Mouse (Mus musculus): Measurements from ENCODE around the gene Mindy2. TPM values are rescaled to one million over a fixed set of nuclear protein-coding genes. Genes with fewer than 3 reads are reported as not detected.

Gene Mindy2
- polyA plus RNA-seq, 1 experiment from 2014 or later, result 25.4 TPM

DNA sequence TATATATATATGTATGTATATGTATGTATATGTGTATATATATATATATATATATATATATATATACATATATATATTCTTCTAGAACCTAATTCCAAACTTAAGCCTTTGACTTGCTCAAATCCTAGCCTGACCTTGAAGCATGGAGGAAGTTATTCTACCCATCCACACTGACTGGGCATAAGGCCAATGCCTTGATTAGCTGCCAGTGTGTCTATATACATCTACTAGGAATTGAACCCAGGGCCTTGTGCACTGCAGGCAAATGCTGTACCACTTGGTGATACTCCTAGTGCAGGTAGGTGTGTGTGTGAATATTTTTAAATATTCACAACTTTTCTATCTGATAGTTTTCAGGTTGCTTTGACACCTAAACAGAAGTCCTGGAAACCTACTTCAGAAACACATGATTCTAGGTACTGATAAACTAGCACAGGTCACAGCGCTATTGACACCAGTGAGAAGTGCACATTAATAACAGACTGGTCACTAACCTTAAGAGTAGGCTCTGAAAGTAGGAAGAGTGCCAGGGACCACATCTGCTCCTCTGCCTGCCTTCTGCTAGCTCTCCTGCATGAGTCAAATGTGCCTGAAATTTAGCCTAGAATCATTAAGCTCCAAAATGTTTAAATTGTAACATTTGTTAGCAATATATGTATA lies 54.7 kb downstream of the Mindy2 start:
- Histone ChIP-seq H3K4me3 (replicated peaks; ENCODE audit: low read length) (no peak overlapping the region), H3K27me3 (ENCODE audit: control insufficient read depth, insufficient read depth, low read length) (no peaks in the 10 kb centered on the region), H3K36me3 (replicated peaks; ENCODE audit: control insufficient read depth, insufficient read depth) (peaks cover 53% of the 10 kb centered on the region), H3K4me2 (replicated peaks) (no peak overlapping the region), H3K9me3 (ENCODE audit: control insufficient read depth, low read length) (no peaks in the 10 kb centered on the region), H3K27ac (no peak overlapping the region), H3K9ac (no peak overlapping the region), H3K4me1 (replicated peaks; ENCODE audit: control insufficient read depth, insufficient read depth, low read length) (no peaks in the 10 kb centered on the region)
- DNase-seq (ENCODE audit: low spot score) (no peak), ATAC-seq (ENCODE audit: low FRiP score) (no peak)
- 91% methylated on average over 1 of the region's 1 CpGs for WGBS

DNA sequence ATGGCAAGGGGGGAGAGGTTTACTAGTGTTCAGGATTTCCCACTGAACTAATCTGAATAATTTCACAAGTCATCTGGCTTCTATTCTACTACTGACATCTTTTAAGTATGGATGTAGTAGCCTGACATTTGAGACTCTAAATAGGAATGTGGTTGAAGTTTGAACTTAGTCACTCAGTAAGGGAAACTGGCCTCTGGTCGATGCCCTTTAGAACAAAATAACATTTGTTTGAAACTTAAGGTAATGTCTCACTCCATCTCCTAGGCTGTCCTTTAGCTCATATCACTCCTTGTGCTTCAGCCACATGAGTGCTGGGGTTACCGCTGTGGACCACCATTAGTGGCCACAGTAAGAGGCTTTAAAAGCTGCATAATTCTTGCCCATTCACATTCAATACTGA lies 58.7 kb downstream of the Mindy2 start:
- ATAC-seq (ENCODE audit: low FRiP score) (no peak), DNase-seq (ENCODE audit: low spot score) (no peak)
- H3K4me3 ChIP-seq (replicated peaks; ENCODE audit: low read length), result no peak overlapping the region
- H3K36me3 ChIP-seq (replicated peaks; ENCODE audit: control insufficient read depth, insufficient read depth), result peaks cover 42% of the 10 kb centered on the region
- no peaks in the 10 kb centered on the region for H3K27me3 ChIP-seq (ENCODE audit: control insufficient read depth, insufficient read depth, low read length)
- 95% methylated on average over 2 of the region's 2 CpGs for WGBS
- H3K9ac ChIP-seq, result no peak overlapping the region
- no peak overlapping the region for H3K27ac ChIP-seq
- no peaks in the 10 kb centered on the region for H3K9me3 ChIP-seq (ENCODE audit: control insufficient read depth, low read length)
- no peak overlapping the region for H3K4me2 ChIP-seq (replicated peaks)
- H3K4me1 ChIP-seq (replicated peaks; ENCODE audit: control insufficient read depth, insufficient read depth, low read length), result no peaks in the 10 kb centered on the region

GRCm38 (mm10) chr9:70591486-70591885 lies 65.5 kb downstream of the Mindy2 start:
- no peaks in the 10 kb centered on the region for H3K4me1 ChIP-seq (replicated peaks; ENCODE audit: control insufficient read depth, insufficient read depth, low read length)
- no peak overlapping the region for H3K9ac ChIP-seq
- H3K27ac ChIP-seq, result no peak overlapping the region
- ATAC-seq (ENCODE audit: low FRiP score), result no peak
- no peaks in the 10 kb centered on the region for H3K27me3 ChIP-seq (ENCODE audit: control insufficient read depth, insufficient read depth, low read length)
- no peak overlapping the region for H3K4me3 ChIP-seq (replicated peaks; ENCODE audit: low read length)
- H3K4me2 ChIP-seq (replicated peaks), result no peak overlapping the region
- DNase-seq (ENCODE audit: low spot score), result no peak
- no peaks in the 10 kb centered on the region for H3K9me3 ChIP-seq (ENCODE audit: control insufficient read depth, low read length)
- peaks cover 80% of the 10 kb centered on the region for H3K36me3 ChIP-seq (replicated peaks; ENCODE audit: control insufficient read depth, insufficient read depth)
- 81% methylated on average over 9 of the region's 9 CpGs for WGBS

- Histone ChIP-seq H3K27me3 (ENCODE audit: control insufficient read depth, insufficient read depth, low read length) (no peaks in the 10 kb centered on the region), H3K4me3 (replicated peaks; ENCODE audit: low read length) (no peak overlapping the region), H3K27ac (no peak overlapping the region), H3K36me3 (replicated peaks; ENCODE audit: control insufficient read depth, insufficient read depth) (peaks cover 85% of the 10 kb centered on the region), H3K9ac (no peak overlapping the region), H3K4me1 (replicated peaks; ENCODE audit: control insufficient read depth, insufficient read depth, low read length) (no peaks in the 10 kb centered on the region), H3K4me2 (replicated peaks) (no peak overlapping the region), H3K9me3 (ENCODE audit: control insufficient read depth, low read length) (no peaks in the 10 kb centered on the region)
- ATAC-seq (ENCODE audit: low FRiP score) (no peak), DNase-seq (ENCODE audit: low spot score) (no peak)
- 95% methylated on average over 4 of the region's 4 CpGs for WGBS
Observed at GRCm38 (mm10) chr9:70590775-70591174, 66.2 kb downstream of the Mindy2 start.

DNA sequence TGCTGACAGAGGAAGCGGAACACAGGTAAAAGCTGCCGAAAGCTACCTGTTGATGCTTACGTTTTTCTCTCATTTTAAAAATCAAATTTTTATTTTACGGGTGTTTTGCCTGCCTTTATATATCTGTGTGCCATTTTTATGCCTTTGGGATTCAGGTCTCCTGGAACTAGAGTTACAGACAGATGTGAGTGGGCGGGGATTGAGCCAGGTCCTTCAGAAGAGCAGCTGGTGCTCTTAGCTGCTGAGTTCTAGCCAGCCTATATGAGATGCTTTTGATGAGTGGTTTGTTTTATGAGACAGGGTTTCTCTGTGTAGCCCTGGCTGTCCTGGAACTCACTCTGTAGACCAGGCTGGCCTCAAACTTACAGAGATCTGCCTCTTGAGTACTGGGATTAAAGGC lies 69.8 kb downstream of the Mindy2 start:
- no peak overlapping the region for H3K27ac ChIP-seq
- H3K4me2 ChIP-seq (replicated peaks), result no peak overlapping the region
- ATAC-seq (ENCODE audit: low FRiP score) (no peak), DNase-seq (ENCODE audit: low spot score) (no peak)
- no peaks in the 10 kb centered on the region for H3K4me1 ChIP-seq (replicated peaks; ENCODE audit: control insufficient read depth, insufficient read depth, low read length)
- H3K4me3 ChIP-seq (replicated peaks; ENCODE audit: low read length), result no peak overlapping the region
- H3K27me3 ChIP-seq (ENCODE audit: control insufficient read depth, insufficient read depth, low read length), result no peaks in the 10 kb centered on the region
- 98% methylated on average over 5 of the region's 5 CpGs for WGBS
- no peak overlapping the region for H3K9ac ChIP-seq
- no peaks in the 10 kb centered on the region for H3K9me3 ChIP-seq (ENCODE audit: control insufficient read depth, low read length)
- peaks cover 94% of the 10 kb centered on the region for H3K36me3 ChIP-seq (replicated peaks; ENCODE audit: control insufficient read depth, insufficient read depth)

GRCm38 (mm10) chr9:70585172-70585571 lies 71.8 kb downstream of the Mindy2 start:
- H3K4me3 ChIP-seq (replicated peaks; ENCODE audit: low read length), result no peak overlapping the region
- H3K9ac ChIP-seq, result no peak overlapping the region
- H3K9me3 ChIP-seq (ENCODE audit: control insufficient read depth, low read length), result no peaks in the 10 kb centered on the region
- no peaks in the 10 kb centered on the region for H3K27me3 ChIP-seq (ENCODE audit: control insufficient read depth, insufficient read depth, low read length)
- ATAC-seq (ENCODE audit: low FRiP score), result no peak
- DNase-seq (ENCODE audit: low spot score), result no peak
- 92% methylated on average over 5 of the region's 5 CpGs for WGBS
- H3K27ac ChIP-seq, result no peak overlapping the region
- no peak overlapping the region for H3K4me2 ChIP-seq (replicated peaks)
- H3K36me3 ChIP-seq (replicated peaks; ENCODE audit: control insufficient read depth, insufficient read depth), result peaks cover 92% of the 10 kb centered on the region
- H3K4me1 ChIP-seq (replicated peaks; ENCODE audit: control insufficient read depth, insufficient read depth, low read length), result no peaks in the 10 kb centered on the region

DNA sequence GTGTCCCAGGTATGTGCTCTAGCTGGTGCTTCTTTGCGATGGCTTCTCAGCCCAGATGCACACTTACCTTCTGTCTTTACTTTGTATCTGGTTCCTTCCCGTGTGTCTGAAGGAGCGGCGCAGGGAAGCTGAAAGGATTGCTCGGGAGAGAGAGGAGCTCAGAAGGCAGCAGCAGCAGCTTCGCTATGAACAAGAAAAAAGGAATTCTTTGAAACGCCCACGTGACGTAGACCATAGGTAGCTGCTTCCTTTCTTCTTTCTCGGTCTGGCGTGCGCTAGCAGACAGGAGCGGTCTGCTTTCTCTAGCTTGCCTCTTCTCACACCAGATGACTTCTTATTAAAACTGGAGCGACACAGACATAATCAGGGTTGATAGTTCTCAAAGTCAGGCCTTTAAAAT lies 72.3 kb downstream of the Mindy2 start:
- Histone ChIP-seq H3K4me1 (replicated peaks; ENCODE audit: control insufficient read depth, insufficient read depth, low read length) (no peaks in the 10 kb centered on the region), H3K4me2 (replicated peaks) (no peak overlapping the region), H3K27ac (no peak overlapping the region), H3K27me3 (ENCODE audit: control insufficient read depth, insufficient read depth, low read length) (no peaks in the 10 kb centered on the region), H3K9me3 (ENCODE audit: control insufficient read depth, low read length) (no peaks in the 10 kb centered on the region), H3K4me3 (replicated peaks; ENCODE audit: low read length) (no peak overlapping the region), H3K9ac (no peak overlapping the region), H3K36me3 (replicated peaks; ENCODE audit: control insufficient read depth, insufficient read depth) (peaks cover 93% of the 10 kb centered on the region)
- ATAC-seq (ENCODE audit: low FRiP score), result no peak
- 85% methylated on average over 14 of the region's 14 CpGs for WGBS
- DNase-seq (ENCODE audit: low spot score), result no peak

DNA sequence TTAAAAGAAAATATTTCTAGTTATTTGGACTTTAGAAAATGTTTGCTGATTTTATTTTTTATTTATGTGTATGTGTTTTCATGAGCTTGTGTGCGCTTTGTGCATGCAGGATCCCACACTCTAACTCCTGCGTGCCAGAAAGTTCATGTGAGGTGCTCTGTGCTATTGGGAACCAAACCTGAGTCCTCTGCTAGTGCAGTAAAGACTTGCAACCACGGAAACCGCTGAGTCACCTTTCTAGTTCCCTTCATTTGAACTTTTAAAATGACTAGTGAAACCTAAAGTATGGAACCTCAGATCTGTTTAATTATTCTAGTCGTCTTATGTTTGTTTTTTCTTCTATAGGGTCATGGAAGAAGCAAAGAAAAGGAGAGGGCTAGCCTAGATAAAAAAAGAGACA lies 76.0 kb downstream of the Mindy2 start:
- Histone ChIP-seq H3K27ac (no peak overlapping the region), H3K9ac (no peak overlapping the region), H3K9me3 (ENCODE audit: control insufficient read depth, low read length) (no peaks in the 10 kb centered on the region), H3K4me1 (replicated peaks; ENCODE audit: control insufficient read depth, insufficient read depth, low read length) (no peaks in the 10 kb centered on the region), H3K4me3 (replicated peaks; ENCODE audit: low read length) (no peak overlapping the region), H3K4me2 (replicated peaks) (no peak overlapping the region), H3K27me3 (ENCODE audit: control insufficient read depth, insufficient read depth, low read length) (no peaks in the 10 kb centered on the region), H3K36me3 (replicated peaks; ENCODE audit: control insufficient read depth, insufficient read depth) (peaks cover 89% of the 10 kb centered on the region)
- WGBS, result 90% methylated on average over 5 of the region's 5 CpGs
- no peak for ATAC-seq (ENCODE audit: low FRiP score)
- DNase-seq (ENCODE audit: low spot score), result no peak

DNA sequence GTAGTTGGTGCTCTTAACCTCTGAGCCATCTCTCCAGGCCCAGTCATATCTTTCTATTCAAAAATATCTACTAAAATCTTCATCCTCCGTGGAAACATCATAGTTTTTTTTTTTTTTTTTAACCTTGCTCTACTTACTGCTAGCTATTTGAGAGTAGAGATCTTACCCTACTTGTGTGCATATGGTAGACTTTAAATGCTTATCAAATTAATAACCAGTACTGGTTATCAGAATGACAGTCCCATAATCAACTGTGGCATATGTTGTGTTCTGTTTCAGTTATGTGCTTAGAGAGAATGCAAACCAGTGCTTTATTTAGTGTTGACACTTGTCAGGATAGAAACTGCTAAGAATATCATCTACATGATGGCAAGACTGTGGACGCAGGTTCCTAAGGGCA lies 78.9 kb downstream of the Mindy2 start:
- DNase-seq (ENCODE audit: low spot score) (no peak), ATAC-seq (ENCODE audit: low FRiP score) (no peak)
- no peak overlapping the region for H3K4me2 ChIP-seq (replicated peaks)
- H3K36me3 ChIP-seq (replicated peaks; ENCODE audit: control insufficient read depth, insufficient read depth), result peaks cover 81% of the 10 kb centered on the region
- H3K27me3 ChIP-seq (ENCODE audit: control insufficient read depth, insufficient read depth, low read length), result no peaks in the 10 kb centered on the region
- 91% methylated on average over 2 of the region's 2 CpGs for WGBS
- H3K27ac ChIP-seq, result no peak overlapping the region
- no peaks in the 10 kb centered on the region for H3K9me3 ChIP-seq (ENCODE audit: control insufficient read depth, low read length)
- H3K4me1 ChIP-seq (replicated peaks; ENCODE audit: control insufficient read depth, insufficient read depth, low read length), result no peaks in the 10 kb centered on the region
- H3K4me3 ChIP-seq (replicated peaks; ENCODE audit: low read length), result no peak overlapping the region
- H3K9ac ChIP-seq, result no peak overlapping the region

- no peaks in the 10 kb centered on the region for H3K27me3 ChIP-seq (ENCODE audit: control insufficient read depth, insufficient read depth, low read length)
- peaks cover 30% of the 10 kb centered on the region for H3K36me3 ChIP-seq (replicated peaks; ENCODE audit: control insufficient read depth, insufficient read depth)
- H3K27ac ChIP-seq, result no peak overlapping the region
- no peak overlapping the region for H3K4me3 ChIP-seq (replicated peaks; ENCODE audit: low read length)
- H3K4me1 ChIP-seq (replicated peaks; ENCODE audit: control insufficient read depth, insufficient read depth, low read length), result no peaks in the 10 kb centered on the region
- no peak overlapping the region for H3K9ac ChIP-seq
- no peak overlapping the region for H3K4me2 ChIP-seq (replicated peaks)
- H3K9me3 ChIP-seq (ENCODE audit: control insufficient read depth, low read length), result no peaks in the 10 kb centered on the region
- no peak for ATAC-seq (ENCODE audit: low FRiP score)
- WGBS, result 97% methylated on average over 8 of the region's 8 CpGs
- no peak for DNase-seq (ENCODE audit: low spot score)
Observed at GRCm38 (mm10) chr9:70570351-70570750, 86.6 kb downstream of the Mindy2 start.

Measured in hindbrain, embryonic 14.5 days (tissue).